Mouse (Mus musculus): ENCODE measurements at regions not wholly inside any gene's neighbourhood (a gene's known extent, or its start where the extent isn't known, plus 50 kb on each side); places are given as distances from the start of the nearest gene placed in this dataset.
A peak's percentile ranks its signal among the peaks of the same experiment; 100 is the strongest.

- no peak for ATAC-seq
- 59% methylated on average over 4 of the region's 4 CpGs for WGBS
- Histone ChIP-seq H3K9ac (replicated peaks; ENCODE audit: low read depth, low read length) (no peak overlapping the region), H3K4me2 (ENCODE audit: low read length) (no peak overlapping the region), H3K36me3 (ENCODE audit: control insufficient read depth, insufficient read depth) (no peaks in the 10 kb centered on the region), H3K4me3 (replicated peaks; ENCODE audit: low read length) (no peak overlapping the region), H3K27me3 (replicated peaks; ENCODE audit: control insufficient read depth, insufficient read depth, low read length) (no peaks in the 10 kb centered on the region), H3K27ac (ENCODE audit: low read length) (no peak overlapping the region), H3K9me3 (ENCODE audit: control insufficient read depth, low read length) (no peaks in the 10 kb centered on the region), H3K4me1 (replicated peaks; ENCODE audit: control insufficient read depth, insufficient read depth, low read length) (peaks cover 18% of the 10 kb centered on the region)
These were observed 164.7 kb downstream of the Gm19410 start for GRCm38 (mm10) chr8:35930291-35930690.

GRCm38 (mm10) chr8:35933186-35934114 lies 167.9 kb downstream of the Gm19410 start:
- Histone ChIP-seq H3K9me3 (ENCODE audit: control insufficient read depth, low read length) (no peaks in the 10 kb centered on the region), H3K27me3 (replicated peaks; ENCODE audit: control insufficient read depth, insufficient read depth, low read length) (no peaks in the 10 kb centered on the region), H3K27ac (ENCODE audit: low read length) (peak overlapping the region; percentile 95), H3K4me1 (replicated peaks; ENCODE audit: control insufficient read depth, insufficient read depth, low read length) (peaks cover 18% of the 10 kb centered on the region), H3K4me2 (ENCODE audit: low read length) (peak overlapping the region; percentile 26), H3K4me3 (replicated peaks; ENCODE audit: low read length) (no peak overlapping the region), H3K9ac (replicated peaks; ENCODE audit: low read depth, low read length) (peak overlapping the region; percentile 25; the same call in 1 of the 2 replicates), H3K36me3 (ENCODE audit: control insufficient read depth, insufficient read depth) (no peaks in the 10 kb centered on the region)
- WGBS = 14% methylated on average over 13 of the region's 13 CpGs
- ATAC-seq = peak; percentile 98

- Histone ChIP-seq H3K9ac (replicated peaks; ENCODE audit: low read depth, low read length) (no peak overlapping the region), H3K27me3 (replicated peaks; ENCODE audit: control insufficient read depth, insufficient read depth, low read length) (no peaks in the 10 kb centered on the region), H3K9me3 (ENCODE audit: control insufficient read depth, low read length) (no peaks in the 10 kb centered on the region), H3K27ac (ENCODE audit: low read length) (peak overlapping the region; percentile 95), H3K36me3 (ENCODE audit: control insufficient read depth, insufficient read depth) (no peaks in the 10 kb centered on the region), H3K4me1 (replicated peaks; ENCODE audit: control insufficient read depth, insufficient read depth, low read length) (peaks cover 18% of the 10 kb centered on the region), H3K4me3 (replicated peaks; ENCODE audit: low read length) (no peak overlapping the region), H3K4me2 (ENCODE audit: low read length) (peak overlapping the region; percentile 26)
- WGBS = 19% methylated on average over 7 of the region's 7 CpGs
- ATAC-seq = peak; percentile 43
These were observed 168.6 kb downstream of the Gm19410 start for GRCm38 (mm10) chr8:35934115-35934607.

- H3K9ac ChIP-seq (replicated peaks; ENCODE audit: low read depth, low read length) = no peak overlapping the region
- H3K36me3 ChIP-seq (ENCODE audit: control insufficient read depth, insufficient read depth) = no peaks in the 10 kb centered on the region
- no peaks in the 10 kb centered on the region for H3K27me3 ChIP-seq (replicated peaks; ENCODE audit: control insufficient read depth, insufficient read depth, low read length)
- H3K4me2 ChIP-seq (ENCODE audit: low read length) = no peak overlapping the region
- no peak overlapping the region for H3K27ac ChIP-seq (ENCODE audit: low read length)
- ATAC-seq = no peak
- H3K4me1 ChIP-seq (replicated peaks; ENCODE audit: control insufficient read depth, insufficient read depth, low read length) = peaks cover 18% of the 10 kb centered on the region
- no peak overlapping the region for H3K4me3 ChIP-seq (replicated peaks; ENCODE audit: low read length)
- no peaks in the 10 kb centered on the region for H3K9me3 ChIP-seq (ENCODE audit: control insufficient read depth, low read length)
- WGBS = 57% methylated on average over 1 of the region's 1 CpGs
These were observed 169.4 kb downstream of the Gm19410 start for GRCm38 (mm10) chr8:35935034-35935433.

GRCm38 (mm10) chr8:35939199-35939598 lies 173.6 kb downstream of the Gm19410 start:
- no peaks in the 10 kb centered on the region for H3K36me3 ChIP-seq (ENCODE audit: control insufficient read depth, insufficient read depth)
- H3K4me2 ChIP-seq (ENCODE audit: low read length) = no peak overlapping the region
- no peak overlapping the region for H3K9ac ChIP-seq (replicated peaks; ENCODE audit: low read depth, low read length)
- no peak overlapping the region for H3K4me3 ChIP-seq (replicated peaks; ENCODE audit: low read length)
- no peaks in the 10 kb centered on the region for H3K27me3 ChIP-seq (replicated peaks; ENCODE audit: control insufficient read depth, insufficient read depth, low read length)
- no peak for ATAC-seq
- H3K9me3 ChIP-seq (ENCODE audit: control insufficient read depth, low read length) = no peaks in the 10 kb centered on the region
- no peak overlapping the region for H3K27ac ChIP-seq (ENCODE audit: low read length)
- peaks cover 3% of the 10 kb centered on the region for H3K4me1 ChIP-seq (replicated peaks; ENCODE audit: control insufficient read depth, insufficient read depth, low read length)
- WGBS = 88% methylated on average over 9 of the region's 9 CpGs

GRCm38 (mm10) chr8:35942515-35942914 lies 176.9 kb downstream of the Gm19410 start:
- WGBS = 97% methylated on average over 6 of the region's 6 CpGs
- Histone ChIP-seq H3K9me3 (ENCODE audit: control insufficient read depth, low read length) (no peaks in the 10 kb centered on the region), H3K4me2 (ENCODE audit: low read length) (no peak overlapping the region), H3K36me3 (ENCODE audit: control insufficient read depth, insufficient read depth) (no peaks in the 10 kb centered on the region), H3K4me3 (replicated peaks; ENCODE audit: low read length) (no peak overlapping the region), H3K27ac (ENCODE audit: low read length) (no peak overlapping the region), H3K27me3 (replicated peaks; ENCODE audit: control insufficient read depth, insufficient read depth, low read length) (no peaks in the 10 kb centered on the region), H3K9ac (replicated peaks; ENCODE audit: low read depth, low read length) (no peak overlapping the region), H3K4me1 (replicated peaks; ENCODE audit: control insufficient read depth, insufficient read depth, low read length) (no peaks in the 10 kb centered on the region)
- ATAC-seq = no peak

- WGBS = 93% methylated on average over 3 of the region's 3 CpGs
- ATAC-seq = no peak
These were observed 178.1 kb downstream of the Gm19410 start for GRCm38 (mm10) chr8:35943686-35944085.

GRCm38 (mm10) chr8:35944461-35944860 lies 178.9 kb downstream of the Gm19410 start:
- Histone ChIP-seq H3K27me3 (replicated peaks; ENCODE audit: control insufficient read depth, insufficient read depth, low read length) (no peaks in the 10 kb centered on the region), H3K27ac (ENCODE audit: low read length) (no peak overlapping the region), H3K4me2 (ENCODE audit: low read length) (no peak overlapping the region), H3K36me3 (ENCODE audit: control insufficient read depth, insufficient read depth) (no peaks in the 10 kb centered on the region), H3K9me3 (ENCODE audit: control insufficient read depth, low read length) (no peaks in the 10 kb centered on the region), H3K9ac (replicated peaks; ENCODE audit: low read depth, low read length) (no peak overlapping the region), H3K4me3 (replicated peaks; ENCODE audit: low read length) (no peak overlapping the region), H3K4me1 (replicated peaks; ENCODE audit: control insufficient read depth, insufficient read depth, low read length) (peaks cover 8% of the 10 kb centered on the region)
- ATAC-seq = no peak
- 95% methylated on average over 4 of the region's 4 CpGs for WGBS

More at GRCm38 (mm10) chr8:35943686-35944085, 178.1 kb downstream of the Gm19410 start:
- Histone ChIP-seq H3K9ac (replicated peaks; ENCODE audit: low read depth, low read length) (no peak overlapping the region), H3K36me3 (ENCODE audit: control insufficient read depth, insufficient read depth) (no peaks in the 10 kb centered on the region), H3K27ac (ENCODE audit: low read length) (no peak overlapping the region), H3K4me3 (replicated peaks; ENCODE audit: low read length) (no peak overlapping the region), H3K9me3 (ENCODE audit: control insufficient read depth, low read length) (no peaks in the 10 kb centered on the region), H3K4me1 (replicated peaks; ENCODE audit: control insufficient read depth, insufficient read depth, low read length) (peaks cover 2% of the 10 kb centered on the region), H3K27me3 (replicated peaks; ENCODE audit: control insufficient read depth, insufficient read depth, low read length) (no peaks in the 10 kb centered on the region), H3K4me2 (ENCODE audit: low read length) (no peak overlapping the region)

- Histone ChIP-seq H3K36me3 (ENCODE audit: control insufficient read depth, insufficient read depth) (no peaks in the 10 kb centered on the region), H3K4me2 (ENCODE audit: low read length) (no peak overlapping the region), H3K4me3 (replicated peaks; ENCODE audit: low read length) (no peak overlapping the region), H3K27me3 (replicated peaks; ENCODE audit: control insufficient read depth, insufficient read depth, low read length) (no peaks in the 10 kb centered on the region), H3K27ac (ENCODE audit: low read length) (no peak overlapping the region), H3K9ac (replicated peaks; ENCODE audit: low read depth, low read length) (no peak overlapping the region), H3K9me3 (ENCODE audit: control insufficient read depth, low read length) (no peaks in the 10 kb centered on the region), H3K4me1 (replicated peaks; ENCODE audit: control insufficient read depth, insufficient read depth, low read length) (peaks cover 8% of the 10 kb centered on the region)
- WGBS = 55% methylated on average over 1 of the region's 1 CpGs
- no peak for ATAC-seq
These were observed 180.9 kb downstream of the Gm19410 start for GRCm38 (mm10) chr8:35946539-35946940.

Data from forebrain, embryonic 16.5 days (tissue).